Mouse (Mus musculus) liver, postnatal 0 days (tissue): ENCODE measurements around the gene Adamtsl2.

Source experiments
- CTCF ChIP-seq: sonication (generic); IDR thresholded peaks from 2 replicates; pipeline ENCODE4 v1.5.1; 2016; ENCODE audit warnings: antibody characterized with exemption, low read depth
- EP300 ChIP-seq: IDR thresholded peaks from 2 replicates; pipeline ENCODE4 v1.6.1; 2016; ENCODE audit warnings: antibody characterized with exemption, low read depth, mild to moderate bottlenecking

GRCm38 (mm10) chr2:27073407-27073806 is 5.8 kb upstream of the Adamtsl2 start:
- TF ChIP-seq EP300 (no peak), CTCF (no peak)
